Mouse (Mus musculus) kidney, adult 2 months (tissue): Measurements from ENCODE around the gene Npm3.

ENCODE experiments used
- CTCF ChIP-seq: fragments of 200-500 bp; conservative IDR thresholded peaks from 2 replicates; pipeline ENCODE4 v1.5.1; 2011; ENCODE audit warnings: low read depth, mild to moderate bottlenecking, control low read depth, low read length, moderate library complexity, mixed read lengths; ENCODE audit not compliant: insufficient read depth, insufficient read length
- POLR2A ChIP-seq: fragments of 200-500 bp; IDR thresholded peaks from one replicate; pipeline ENCODE4 v1.6.1; 2011; ENCODE audit warnings: low read depth, low read length, control low read depth

DNA sequence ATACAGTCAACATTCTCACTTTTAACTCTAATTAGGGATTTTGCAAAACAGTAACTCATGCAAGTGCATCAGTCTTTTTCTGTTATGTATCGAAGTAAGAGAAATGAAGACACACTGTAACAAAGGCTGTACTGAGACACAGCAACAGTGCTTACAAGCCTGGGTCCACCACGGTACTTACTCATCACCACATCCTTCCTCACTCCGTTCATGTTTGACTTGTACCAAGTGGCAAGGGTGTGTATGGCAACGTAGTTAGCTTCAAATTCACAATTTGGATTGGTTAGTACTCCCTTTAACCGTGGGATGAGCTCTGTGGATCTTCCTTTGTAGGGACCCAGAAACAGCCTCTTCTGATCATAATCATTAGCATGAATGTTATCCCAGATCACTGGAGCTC is 22.1 kb upstream of the Npm3 start:
- TF ChIP-seq POLR2A (no peak), CTCF (no peak)
